Mouse (Mus musculus) gastrocnemius, adult 18-20 months (tissue): ENCODE results near the gene Vmn1r215. TPM values are rescaled to one million over a fixed set of nuclear protein-coding genes. Genes with fewer than 3 reads are reported as not detected.
"Not testable (repeated sequence)": the region's sequence is repeated elsewhere in the genome, so short reads cannot be mapped to it uniquely, and the experiment has no call there.

Source experiments
- DNase-seq: peaks from one replicate; pipeline ENCODE4 v3.0.0; 2021; ENCODE audit warnings: low spot score
- long read RNA-seq, 2 experiments: library from polyadenylated mRNA; stranded (forward); transcript quantifications; one replicate each; pipeline ENCODE4 v2.0.0; 2021
- total RNA-seq, 2 experiments: library from RNA; stranded (reverse); gene quantifications; 2 replicates each; pipeline ENCODE4 v1.2.3; 2021

Vmn1r215 gene
- total RNA-seq: not detected
- long read RNA-seq, experiment 1: 0 reads
- long read RNA-seq, experiment 2: 0 reads

DNA sequence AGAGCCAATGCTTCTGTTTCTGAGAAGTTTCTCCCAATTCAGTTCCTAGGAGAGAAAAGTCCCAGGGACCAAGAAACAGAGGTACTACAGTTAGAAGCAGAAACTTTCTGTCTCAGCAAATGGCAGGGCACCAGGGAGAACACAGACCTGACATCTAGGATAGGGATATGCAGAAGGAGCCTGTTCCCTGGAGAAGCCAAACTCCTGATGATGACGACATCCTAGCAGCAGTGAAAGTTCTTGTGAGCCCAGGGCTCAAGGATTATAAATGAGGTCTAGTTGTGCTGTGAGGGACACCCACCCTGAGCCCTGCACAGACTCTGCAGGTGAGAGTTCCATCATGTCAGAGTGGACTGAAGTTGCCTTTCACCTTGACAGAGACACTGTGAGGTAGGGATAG lies at the start of gene Vmn1r215:
Vmn1r215 (plus strand) TSS at position 301 of the 400 bp plus-strand sequence.
- no peak for DNase-seq

DNA sequence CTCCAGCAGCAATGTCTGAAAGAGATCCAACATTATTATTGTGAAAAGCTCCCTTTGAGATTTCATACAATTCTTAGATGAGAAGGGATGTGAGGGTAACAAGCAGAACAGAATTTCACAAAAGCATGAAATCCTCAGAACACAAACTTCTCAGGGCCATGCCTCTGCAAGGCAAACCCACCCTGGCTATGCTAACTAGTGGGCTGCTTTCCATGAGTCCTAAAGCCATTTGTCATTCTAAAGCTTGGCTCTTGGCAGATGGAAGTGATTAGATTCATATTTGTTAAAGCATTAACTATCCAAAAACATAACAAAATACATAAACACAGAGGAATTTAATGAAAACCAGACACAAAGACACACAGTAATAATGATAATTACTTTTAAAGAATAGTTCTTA lies 49.7 kb upstream of the Vmn1r215 start:
- no peak for DNase-seq

- no peak for DNase-seq
Measured at GRCm38 (mm10) chr13:23024812-23025211, 43.0 kb upstream of the Vmn1r215 start.

GRCm38 (mm10) chr13:23030118-23030517 lies 37.7 kb upstream of the Vmn1r215 start, which contains the start of gene Vmn1r214:
Gene Vmn1r214, plus strand, starts transcription at chr13:23030418.
- DNase-seq: no peak

DNA sequence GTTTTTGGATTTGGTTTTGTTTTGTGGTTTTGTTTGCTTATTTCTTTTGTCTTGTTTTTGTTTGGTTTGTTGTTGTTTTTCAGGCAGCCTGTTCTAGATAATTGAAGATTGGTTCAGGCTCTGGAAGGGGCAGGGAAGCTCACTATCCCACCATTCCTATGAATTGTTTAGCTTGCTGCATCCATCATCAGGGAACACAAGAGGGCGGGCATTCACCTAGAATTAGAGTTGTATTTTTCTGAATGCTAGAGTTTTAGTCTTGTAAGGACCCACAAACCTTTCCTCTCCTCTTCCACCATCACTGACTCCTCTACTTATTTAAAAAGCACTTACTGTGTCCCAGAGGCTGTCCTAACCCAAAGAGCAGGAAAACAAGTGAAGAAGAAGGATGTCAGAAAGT lies 10.0 kb upstream of the Vmn1r215 start:
- DNase-seq: no peak

DNA sequence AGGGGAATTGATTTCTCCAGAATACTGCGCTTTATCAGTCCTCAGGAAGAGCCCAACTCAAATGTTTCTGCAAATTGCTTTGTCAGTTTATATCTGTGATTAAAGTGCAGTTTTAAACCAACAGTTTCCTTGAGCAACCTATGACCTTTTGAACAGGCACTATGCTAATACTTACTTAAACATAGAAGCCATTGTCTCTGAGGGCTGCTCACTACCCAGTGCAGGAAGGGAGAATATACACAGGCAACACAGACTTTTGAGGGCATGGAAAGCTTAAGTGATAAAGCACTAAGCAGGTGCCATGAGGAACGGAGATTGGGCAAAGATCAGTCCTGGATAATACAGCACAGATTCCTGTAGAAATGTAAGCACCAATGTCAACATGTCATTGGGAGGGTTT lies 1.5 kb downstream of the Vmn1r215 start:
- DNase-seq: no peak

GRCm38 (mm10) chr13:23094386-23094785 lies 26.6 kb downstream of the Vmn1r215 start:
- no peak for DNase-seq

- DNase-seq: not testable (repeated sequence)
Measured at GRCm38 (mm10) chr13:23118126-23118525, 50.3 kb downstream of the Vmn1r215 start, which contains the start of gene Vmn1r217. Gene Vmn1r217, minus strand, starts transcription at chr13:23118226.

GRCm38 (mm10) chr13:23120611-23121010 lies 52.8 kb downstream of the Vmn1r215 start:
- no peak for DNase-seq

Other genes with a start within 250 kb of the Vmn1r215 start
- not detected for gene Vmn1r210, start 236.7 kb upstream of the Vmn1r215 start, total RNA-seq
- gene Vmn1r211, start 210.5 kb upstream of the Vmn1r215 start, total RNA-seq: not detected
- not detected for gene Vmn1r212, start 183.8 kb upstream of the Vmn1r215 start, total RNA-seq
- gene Vmn1r213, start 60.4 kb upstream of the Vmn1r215 start, total RNA-seq: not detected
- not detected for gene Vmn1r214, start 37.6 kb upstream of the Vmn1r215 start, total RNA-seq
- not detected for gene Vmn1r217, start 50.2 kb downstream of the Vmn1r215 start, total RNA-seq
- gene Vmn1r218, start 65.1 kb downstream of the Vmn1r215 start, total RNA-seq: not detected
- not detected for gene Vmn1r219, start 91.3 kb downstream of the Vmn1r215 start, total RNA-seq
- not detected for gene Vmn1r220, start 120.0 kb downstream of the Vmn1r215 start, total RNA-seq
- not detected for gene Vmn1r221, start 146.1 kb downstream of the Vmn1r215 start, total RNA-seq
- gene Vmn1r222, start 167.9 kb downstream of the Vmn1r215 start, total RNA-seq: not detected
- not detected for gene Vmn1r223, start 179.1 kb downstream of the Vmn1r215 start, total RNA-seq